Mouse (Mus musculus): ENCODE data around the gene Tnip1.

The Tnip1 gene

GRCm38 (mm10) chr11:54869318-54869717, 93.4 kb downstream of the Tnip1 start:
- DNase-seq, result no peak

GRCm38 (mm10) chr11:54868445-54868844, 94.3 kb downstream of the Tnip1 start:
- DNase-seq, result no peak

GRCm38 (mm10) chr11:54867903-54868434, 94.7 kb downstream of the Tnip1 start:
- DNase-seq, result no peak

- DNase-seq, result no peak
These were observed 95.7 kb downstream of the Tnip1 start for GRCm38 (mm10) chr11:54867049-54867385.

- DNase-seq, result peak; percentile 94
These were observed 96.3 kb downstream of the Tnip1 start, which contains the start of gene Hint1 for GRCm38 (mm10) chr11:54866119-54867048. TSS of gene Hint1 (plus strand) at chr11:54866383.

GRCm38 (mm10) chr11:54865330-54866085, 97.2 kb downstream of the Tnip1 start:
- DNase-seq, result no peak

GRCm38 (mm10) chr11:54862621-54863520, 99.8 kb downstream of the Tnip1 start:
- peak; percentile 63 for DNase-seq

- DNase-seq, result no peak
These were observed 101.0 kb downstream of the Tnip1 start for GRCm38 (mm10) chr11:54861471-54862420.
